In genomic region chr14:59819215-59820114, GRCm38 (mm10) we compare ENCODE assay signal across 23 mouse cellular contexts.
DNase-seq lines count a peak whose midpoint lies in the region; ATAC-seq lines count a peak whose summit lies in the region.
"Had no signal": no experiment of that assay in that cellular context is flagged by ENCODE, and none has a peak within 500 bp of the region (broad histone marks: within the 10 kb centered on the region; RNA-seq: fewer than 3 reads in every experiment).

No protein-coding gene starts in this region.

- H3K36me3 ChIP-seq in midbrain, embryonic 14.5 days (ENCODE audit: control insufficient read depth, insufficient read depth, low read length), result no peaks in the 10 kb centered on the region
- H3K36me3 ChIP-seq in midbrain, embryonic 10.5 days, result no peaks in the 10 kb centered on the region
- no peaks in the 10 kb centered on the region for H3K36me3 ChIP-seq in forebrain, embryonic 15.5 days
- H3K36me3 ChIP-seq in hindbrain, embryonic 15.5 days, result no peaks in the 10 kb centered on the region
- no peaks in the 10 kb centered on the region for H3K36me3 ChIP-seq in neural tube, embryonic 14.5 days (ENCODE audit: control insufficient read depth, insufficient read depth, low read length)
- H3K36me3 ChIP-seq: embryonic facial prominence, embryonic 13.5 days; heart, embryonic 10.5 days; liver, embryonic 13.5 days; stomach, embryonic 15.5 days had no signal

- WGBS in midbrain, embryonic 14.5 days, result 51% methylated on average over 5 of the region's 5 CpGs
- WGBS in midbrain, embryonic 10.5 days, result 86% methylated on average over 5 of the region's 5 CpGs
- 17% methylated on average over 5 of the region's 5 CpGs for WGBS in forebrain, embryonic 15.5 days
- 28% methylated on average over 5 of the region's 5 CpGs for WGBS in hindbrain, embryonic 15.5 days
- WGBS in neural tube, embryonic 14.5 days, result 30% methylated on average over 5 of the region's 5 CpGs

- 0 out of 2 replicates have a peak, but pooled peaks cover 5% of the 10 kb centered on the region for H3K9me3 ChIP-seq in midbrain, embryonic 14.5 days (ENCODE audit: control insufficient read depth, low read length)
- H3K9me3 ChIP-seq in midbrain, embryonic 10.5 days (replicated peaks), result 0 out of 2 replicates have a peak, but pooled peaks cover 7% of the 10 kb centered on the region
- no peaks in the 10 kb centered on the region for H3K9me3 ChIP-seq in forebrain, embryonic 15.5 days
- H3K9me3 ChIP-seq in hindbrain, embryonic 15.5 days, result no peaks in the 10 kb centered on the region
- H3K9me3 ChIP-seq in neural tube, embryonic 14.5 days (ENCODE audit: control insufficient read depth, low read length), result no peaks in the 10 kb centered on the region
- H3K9me3 ChIP-seq: embryonic facial prominence, embryonic 13.5 days; heart, embryonic 10.5 days; liver, embryonic 13.5 days; stomach, embryonic 15.5 days had no signal

- DNase-seq in midbrain, embryonic 14.5 days, result peak; percentile 69
- no peak for DNase-seq in midbrain, embryonic 10.5 days (ENCODE audit: low spot score)
- no peak for DNase-seq in cerebellum, adult 8-10 months
- no peak for DNase-seq in thymus, postnatal 25 days
- no peak for DNase-seq in urinary bladder, postnatal 25 days (ENCODE audit: low spot score)
- DNase-seq: adrenal gland, postnatal 10 days; cerebellum, adult 2 months; cerebellum, postnatal 36 days; embryo, embryonic 11 days; gastrocnemius, adult 2 months; kidney, postnatal 4 days; liver, embryonic 13.5 days; lung, adult 2 months; lung, postnatal 14 days; thymus, adult 2 months had no signal

- no peak overlapping the region for H3K4me3 ChIP-seq in midbrain, embryonic 14.5 days (replicated peaks; ENCODE audit: low read depth, low read length)
- H3K4me3 ChIP-seq in midbrain, embryonic 10.5 days, result no peak overlapping the region
- H3K4me3 ChIP-seq in forebrain, embryonic 15.5 days, result no peak overlapping the region
- no peak overlapping the region for H3K4me3 ChIP-seq in hindbrain, embryonic 15.5 days
- H3K4me3 ChIP-seq in neural tube, embryonic 14.5 days (ENCODE audit: low read depth, low read length), result no peak overlapping the region
- H3K4me3 ChIP-seq: embryonic facial prominence, embryonic 13.5 days; erythroblast, embryonic 14.5 days; gastrocnemius, adult 2 months; heart, embryonic 10.5 days; liver, embryonic 13.5 days; stomach, embryonic 15.5 days had no signal

- no peak overlapping the region for H3K9ac ChIP-seq in midbrain, embryonic 14.5 days (replicated peaks; ENCODE audit: low read length)
- H3K9ac ChIP-seq in forebrain, embryonic 15.5 days (replicated peaks), result no peak overlapping the region
- H3K9ac ChIP-seq in hindbrain, embryonic 15.5 days, result no peak overlapping the region
- H3K9ac ChIP-seq in neural tube, embryonic 14.5 days (replicated peaks; ENCODE audit: low read depth, low read length), result no peak overlapping the region
- H3K9ac ChIP-seq: embryonic facial prominence, embryonic 13.5 days; liver, embryonic 13.5 days; stomach, embryonic 15.5 days had no signal

- no peak overlapping the region for H3K4me2 ChIP-seq in midbrain, embryonic 14.5 days (ENCODE audit: low read length)
- no peak overlapping the region for H3K4me2 ChIP-seq in forebrain, embryonic 15.5 days (replicated peaks)
- no peak overlapping the region for H3K4me2 ChIP-seq in hindbrain, embryonic 15.5 days
- no peak overlapping the region for H3K4me2 ChIP-seq in neural tube, embryonic 14.5 days (ENCODE audit: low read depth, low read length)
- H3K4me2 ChIP-seq: embryonic facial prominence, embryonic 13.5 days; liver, embryonic 13.5 days; stomach, embryonic 15.5 days had no signal

- H3K27me3 ChIP-seq in midbrain, embryonic 14.5 days (ENCODE audit: control insufficient read depth, insufficient read depth, low read length), result no peaks in the 10 kb centered on the region
- H3K27me3 ChIP-seq in midbrain, embryonic 10.5 days (ENCODE audit: low read depth, poor library complexity, severe bottlenecking), result no peaks in the 10 kb centered on the region
- H3K27me3 ChIP-seq in forebrain, embryonic 15.5 days, result peaks cover 10% of the 10 kb centered on the region; the same call in 1 of the 2 replicates
- H3K27me3 ChIP-seq in hindbrain, embryonic 15.5 days, result no peaks in the 10 kb centered on the region
- H3K27me3 ChIP-seq in neural tube, embryonic 14.5 days (ENCODE audit: control insufficient read depth, insufficient read depth, low read length), result no peaks in the 10 kb centered on the region
- H3K27me3 ChIP-seq: embryonic facial prominence, embryonic 13.5 days; liver, embryonic 13.5 days had no signal

- ATAC-seq in midbrain, embryonic 14.5 days (ENCODE audit: low FRiP score, low TSS enrichment), result no peak; the same call in 1 of the 2 replicates
- ATAC-seq in forebrain, embryonic 15.5 days (replicated peaks), result peak; percentile 74
- peak; percentile 55; the same call in 1 of the 2 replicates for ATAC-seq in hindbrain, embryonic 15.5 days (ENCODE audit: low FRiP score, low read depth)
- peak; percentile 82 for ATAC-seq in neural tube, embryonic 14.5 days (ENCODE audit: low read depth)
- ATAC-seq: intestine, embryonic 16.5 days had no signal

- H3K27ac ChIP-seq in midbrain, embryonic 14.5 days (replicated peaks; ENCODE audit: low read depth, low read length), result peak overlapping the region; percentile 49
- no peak overlapping the region for H3K27ac ChIP-seq in midbrain, embryonic 10.5 days (replicated peaks)
- no peak overlapping the region for H3K27ac ChIP-seq in forebrain, embryonic 15.5 days (replicated peaks)
- H3K27ac ChIP-seq in hindbrain, embryonic 15.5 days (replicated peaks), result peak overlapping the region; percentile 18; the same call in 1 of the 2 replicates
- no peak overlapping the region for H3K27ac ChIP-seq in neural tube, embryonic 14.5 days (ENCODE audit: low read depth, low read length)
- H3K27ac ChIP-seq: embryonic facial prominence, embryonic 13.5 days; gastrocnemius, adult 2 months; heart, embryonic 10.5 days; liver, embryonic 13.5 days; stomach, embryonic 15.5 days had no signal

- H3K4me1 ChIP-seq in midbrain, embryonic 14.5 days (ENCODE audit: control insufficient read depth, insufficient read depth, low read length), result peaks cover 8% of the 10 kb centered on the region
- no peaks in the 10 kb centered on the region for H3K4me1 ChIP-seq in midbrain, embryonic 10.5 days
- peaks cover 15% of the 10 kb centered on the region for H3K4me1 ChIP-seq in forebrain, embryonic 15.5 days
- H3K4me1 ChIP-seq in hindbrain, embryonic 15.5 days (replicated peaks), result peaks cover 13% of the 10 kb centered on the region
- peaks cover 5% of the 10 kb centered on the region; the same call in 1 of the 2 replicates for H3K4me1 ChIP-seq in neural tube, embryonic 14.5 days (ENCODE audit: control insufficient read depth, insufficient read depth, low read length)
- H3K4me1 ChIP-seq: embryonic facial prominence, embryonic 13.5 days; liver, embryonic 13.5 days had no signal

Comparison
In these comparisons a context has a peak if more than half of its experiments do, and no peak if none do; other contexts are left out.
1. H3K27ac ChIP-seq: peak in midbrain, embryonic 14.5 days (single experiment) and hindbrain, embryonic 15.5 days (single experiment); none in midbrain, embryonic 10.5 days (single experiment), forebrain, embryonic 15.5 days (single experiment) and neural tube, embryonic 14.5 days (single experiment).